Mouse (Mus musculus) limb, embryonic 14.5 days (tissue): Measurements from ENCODE around the gene Nkx2-1. TPM values are rescaled to one million over a fixed set of nuclear protein-coding genes. Genes with fewer than 3 reads are reported as not detected.

Experiments used
- ATAC-seq: fragments of 200-750 bp; cut with Nextera tagmentation; 2 replicates; pipeline ENCODE4 v1.8.0; 2017; ENCODE audit warnings: low read depth, moderate number of reproducible peaks, moderate TSS enrichment; ENCODE audit not compliant: low FRiP score
- DNase-seq: peaks from one replicate; pipeline ENCODE4 v3.0.0-alpha.2; 2015; ENCODE audit warnings: low spot score
- H3K27ac ChIP-seq: fragments of 300-500 bp; sonication (generic); replicated peaks from 2 replicates; pipeline ENCODE4 v1.5.1; 2014; ENCODE audit warnings: low read depth, mild to moderate bottlenecking, low read length, moderate library complexity, mixed read lengths
- H3K27me3 ChIP-seq: fragments of 300-500 bp; sonication (generic); 2 replicates; pipeline ENCODE4 v1.6.1; 2014; ENCODE audit warnings: low read length, mixed read lengths; ENCODE audit not compliant: control insufficient read depth, insufficient read depth
- H3K36me3 ChIP-seq: fragments of 300-500 bp; sonication (generic); 2 replicates; pipeline ENCODE4 v1.6.1; 2014; ENCODE audit warnings: mild to moderate bottlenecking, low read length, moderate library complexity, mixed read lengths; ENCODE audit not compliant: control insufficient read depth, insufficient read depth
- H3K4me1 ChIP-seq: fragments of 300-500 bp; sonication (generic); 2 replicates; pipeline ENCODE4 v1.6.1; 2014; ENCODE audit warnings: antibody characterized with exemption, low read length, mixed read lengths; ENCODE audit not compliant: control insufficient read depth, insufficient read depth
- H3K4me2 ChIP-seq: fragments of 300-500 bp; sonication (generic); replicated peaks from 2 replicates; pipeline ENCODE4 v1.6.1; 2014; ENCODE audit warnings: low read depth, mild to moderate bottlenecking, low read length, moderate library complexity; ENCODE audit not compliant: severe bottlenecking
- H3K4me3 ChIP-seq: fragments of 300-500 bp; sonication (generic); replicated peaks from 2 replicates; pipeline ENCODE4 v1.5.1; 2014; ENCODE audit warnings: low read length
- H3K9ac ChIP-seq: fragments of 300-500 bp; sonication (generic); 2 replicates; pipeline ENCODE4 v1.6.1; 2014; ENCODE audit warnings: mild to moderate bottlenecking, low read depth, low read length, moderate library complexity; ENCODE audit not compliant: severe bottlenecking
- H3K9me3 ChIP-seq: fragments of 300-500 bp; sonication (generic); 2 replicates; pipeline ENCODE4 v1.6.1; 2016; ENCODE audit warnings: low read length; ENCODE audit not compliant: control insufficient read depth
- POLR2A ChIP-seq: fragments of 200-500 bp; IDR thresholded peaks from 2 replicates; pipeline ENCODE4 v1.8.0; 2012; ENCODE audit warnings: inconsistent platforms, mild to moderate bottlenecking, moderate library complexity, borderline replicate concordance; ENCODE audit not compliant: insufficient read depth, insufficient read length; ENCODE audit errors: extremely low read depth
- WGBS: fragments of 180-500 bp; shearing (Covaris S2); extraction: QIAGEN DNeasy Blood & Tissue Kit; methylation state at CpG from one replicate; pipeline ENCODE4 v1.1.7; 2014; 5-methylcytosine and 5-hydroxymethylcytosine counted together
- polyA plus RNA-seq, 2 experiments: library from polyadenylated mRNA; depleted of rRNA in 1 of 2; stranded (reverse) in 1 of 2; unstranded in 1 of 2; fragments of >200 nt; fragmentation: Nextera tagmentation in 1 of 2; extraction: Ambion mirVana in 1 of 2; gene quantifications; 2 replicates each; pipeline versions ENCODE4 v1.2.1 to v1.2.3; 2012 to 2014

Gene Nkx2-1
- polyA plus RNA-seq, 2 experiments, result 0.20 TPM; not detected in 1

DNA sequence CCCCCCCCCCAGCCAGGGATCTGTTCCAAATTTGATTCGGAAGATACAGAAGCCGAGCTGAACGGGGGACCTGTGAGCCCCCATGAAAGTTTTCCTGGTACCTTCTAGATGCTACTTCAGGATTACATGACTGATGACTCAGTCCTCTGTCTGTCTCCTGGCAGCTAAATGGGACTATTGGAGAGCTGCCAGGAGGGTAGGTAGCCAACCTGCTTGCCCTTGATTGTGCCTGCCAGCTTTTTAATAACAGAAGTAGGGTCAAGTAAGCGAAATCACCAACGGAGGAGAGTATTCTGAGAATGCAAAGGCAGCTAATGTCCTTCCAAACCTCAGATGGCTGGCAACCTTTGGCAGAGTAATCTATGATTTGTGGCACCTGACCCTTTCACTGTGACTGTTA lies 18.5 kb downstream of the Nkx2-1 start:
- ATAC-seq, result no peak
- no peaks in the 10 kb centered on the region for H3K36me3 ChIP-seq
- DNase-seq, result no peak
- no peak overlapping the region for H3K4me2 ChIP-seq
- H3K27ac ChIP-seq, result no peak overlapping the region
- H3K4me1 ChIP-seq, result 0 out of 2 replicates have a peak, but pooled peaks cover 4% of the 10 kb centered on the region
- TF ChIP-seq POLR2A, result no peak
- H3K4me3 ChIP-seq, result no peak overlapping the region
- no peak overlapping the region for H3K9ac ChIP-seq
- no peaks in the 10 kb centered on the region for H3K9me3 ChIP-seq
- peaks cover 65% of the 10 kb centered on the region for H3K27me3 ChIP-seq
- WGBS, result 48% methylated on average over 5 of the region's 5 CpGs

DNA sequence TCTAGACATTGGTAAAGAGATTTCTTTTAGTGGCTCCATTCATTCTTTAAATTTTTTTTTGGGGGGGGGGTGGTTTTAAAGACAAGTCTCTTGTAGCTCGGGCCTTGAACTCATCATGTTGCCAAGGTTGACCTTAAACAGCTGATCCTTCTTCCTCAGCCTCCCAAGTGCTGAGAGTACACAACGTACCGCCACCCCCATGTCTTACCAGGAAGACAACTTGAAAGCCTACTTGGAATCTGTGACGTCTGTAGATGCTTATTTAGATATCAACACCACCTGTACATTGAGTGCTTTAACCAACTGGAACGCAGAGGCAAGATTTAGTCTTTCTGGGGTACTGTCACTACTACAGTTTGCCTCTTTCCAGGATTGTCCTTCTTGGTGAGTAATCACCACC lies 21.9 kb downstream of the Nkx2-1 start:
- H3K4me3 ChIP-seq, result no peak overlapping the region
- no peak for ATAC-seq
- no peak overlapping the region for H3K27ac ChIP-seq
- no peaks in the 10 kb centered on the region for H3K36me3 ChIP-seq
- no peak for DNase-seq
- 0 out of 2 replicates have a peak, but pooled peaks cover 3% of the 10 kb centered on the region for H3K4me1 ChIP-seq
- H3K27me3 ChIP-seq, result peaks cover 36% of the 10 kb centered on the region
- no peak overlapping the region for H3K9ac ChIP-seq
- H3K4me2 ChIP-seq, result no peak overlapping the region
- no peak for TF ChIP-seq POLR2A
- no peaks in the 10 kb centered on the region for H3K9me3 ChIP-seq
- WGBS, result 82% methylated on average over 5 of the region's 5 CpGs

DNA sequence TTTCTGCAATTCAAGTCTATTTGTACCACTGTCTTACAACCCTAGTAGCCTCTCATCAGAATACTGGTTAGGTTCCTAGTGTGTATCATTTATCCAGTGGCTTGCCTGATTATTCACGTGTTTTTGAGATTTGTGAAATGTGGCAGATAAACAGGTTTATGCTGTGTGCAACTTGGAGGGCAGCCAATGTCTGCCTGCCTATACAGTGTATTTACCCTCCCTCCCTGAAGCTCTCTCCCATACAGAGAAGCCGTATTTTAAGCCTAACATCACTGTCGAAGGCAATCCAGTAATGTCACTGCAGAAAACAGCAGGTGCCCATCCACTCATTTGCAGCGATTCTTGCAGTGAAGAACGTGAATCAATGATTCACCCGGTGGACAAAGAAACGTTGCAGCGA lies 28.3 kb downstream of the Nkx2-1 start:
- ATAC-seq (no peak), DNase-seq (no peak)
- Histone ChIP-seq H3K4me2 (no peak overlapping the region), H3K9ac (no peak overlapping the region), H3K9me3 (no peaks in the 10 kb centered on the region), H3K4me3 (no peak overlapping the region), H3K4me1 (no peaks in the 10 kb centered on the region), H3K27me3 (peaks cover 11% of the 10 kb centered on the region), H3K36me3 (no peaks in the 10 kb centered on the region), H3K27ac (no peak overlapping the region)
- no peak for TF ChIP-seq POLR2A
- WGBS, result 38% methylated on average over 8 of the region's 8 CpGs

DNA sequence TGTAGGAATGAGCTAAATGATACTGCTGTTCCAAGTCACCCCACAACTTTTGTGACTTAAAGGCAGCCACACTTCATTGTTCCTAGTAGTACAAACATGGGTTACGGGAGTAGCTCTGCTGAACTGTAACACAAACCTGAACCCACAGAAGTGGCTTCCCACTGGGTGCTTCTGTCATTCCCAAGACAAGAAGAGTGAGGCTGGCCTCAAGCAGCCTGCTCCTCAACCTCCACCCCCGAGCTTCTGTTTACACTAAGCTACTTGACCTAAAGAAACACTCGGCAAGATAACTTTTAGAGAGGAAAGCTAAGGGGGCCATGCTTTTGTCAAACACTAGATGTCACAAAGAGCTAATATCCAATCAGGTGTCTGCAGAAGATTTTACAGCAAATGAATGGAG lies 49.7 kb downstream of the Nkx2-1 start:
- H3K27me3 ChIP-seq, result no peaks in the 10 kb centered on the region
- DNase-seq (no peak), ATAC-seq (no peak)
- no peak overlapping the region for H3K4me2 ChIP-seq
- no peak overlapping the region for H3K9ac ChIP-seq
- 42% methylated on average over 3 of the region's 3 CpGs for WGBS
- no peaks in the 10 kb centered on the region for H3K4me1 ChIP-seq
- no peak overlapping the region for H3K27ac ChIP-seq
- TF ChIP-seq POLR2A, result no peak
- no peaks in the 10 kb centered on the region for H3K9me3 ChIP-seq
- H3K36me3 ChIP-seq, result no peaks in the 10 kb centered on the region
- H3K4me3 ChIP-seq, result no peak overlapping the region

DNA sequence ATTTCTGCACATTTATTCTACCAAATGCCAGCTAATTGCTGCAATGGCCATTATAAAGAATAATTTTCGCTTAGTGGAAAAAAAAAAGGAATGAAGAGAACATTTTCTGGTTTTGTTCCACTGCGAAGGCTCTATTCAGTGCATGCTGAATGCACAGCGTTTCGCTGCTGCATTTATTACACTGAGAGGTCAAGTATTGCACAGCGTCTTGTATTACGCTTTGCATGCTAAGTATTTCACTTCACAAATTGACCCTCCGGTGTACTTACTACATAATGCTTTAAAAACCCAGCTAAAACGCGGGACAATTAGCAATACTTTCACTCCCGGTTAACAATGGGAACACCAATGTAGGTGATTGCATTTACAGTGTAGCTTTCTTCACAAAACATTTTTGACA lies 54.1 kb downstream of the Nkx2-1 start:
- no peaks in the 10 kb centered on the region for H3K27me3 ChIP-seq
- no peaks in the 10 kb centered on the region for H3K9me3 ChIP-seq
- no peak for TF ChIP-seq POLR2A
- no peak overlapping the region for H3K9ac ChIP-seq
- no peaks in the 10 kb centered on the region for H3K4me1 ChIP-seq
- H3K4me3 ChIP-seq, result no peak overlapping the region
- ATAC-seq (no peak), DNase-seq (no peak)
- H3K4me2 ChIP-seq, result no peak overlapping the region
- no peaks in the 10 kb centered on the region for H3K36me3 ChIP-seq
- no peak overlapping the region for H3K27ac ChIP-seq
- WGBS, result 70% methylated on average over 10 of the region's 10 CpGs

Other genes with a start within 250 kb of the Nkx2-1 start
- 27.7 and 32.5 TPM in 2 replicates for gene Mbip, start 191.0 kb downstream of the Nkx2-1 start, polyA plus RNA-seq (2012; rRNA removed)
- 35.4 and 35.7 TPM in 2 replicates for gene Mbip, start 191.0 kb downstream of the Nkx2-1 start, polyA plus RNA-seq (2014; fragmentation: Nextera tagmentation; extraction: Ambion mirVana)
- gene Nkx2-9, start 76.4 kb upstream of the Nkx2-1 start, polyA plus RNA-seq (2012; rRNA removed), result 0.13 and 0.19 TPM in 2 replicates
- not detected in 2 replicates for gene Nkx2-9, start 76.4 kb upstream of the Nkx2-1 start, polyA plus RNA-seq (2014; fragmentation: Nextera tagmentation; extraction: Ambion mirVana)
- 8.3 and 14.1 TPM in 2 replicates for gene Pax9, start 154.9 kb upstream of the Nkx2-1 start, polyA plus RNA-seq (2012; rRNA removed)
- gene Pax9, start 154.9 kb upstream of the Nkx2-1 start, polyA plus RNA-seq (2014; fragmentation: Nextera tagmentation; extraction: Ambion mirVana), result 3.8 and 4.3 TPM in 2 replicates